Mouse (Mus musculus): ENCODE data around the gene Il9r. TPM values are rescaled to one million over a fixed set of nuclear protein-coding genes. Genes with fewer than 3 reads are reported as not detected.

Il9r gene
- total and polyA plus RNA-seq, 2 experiments from 2014 or later, result not detected

DNA sequence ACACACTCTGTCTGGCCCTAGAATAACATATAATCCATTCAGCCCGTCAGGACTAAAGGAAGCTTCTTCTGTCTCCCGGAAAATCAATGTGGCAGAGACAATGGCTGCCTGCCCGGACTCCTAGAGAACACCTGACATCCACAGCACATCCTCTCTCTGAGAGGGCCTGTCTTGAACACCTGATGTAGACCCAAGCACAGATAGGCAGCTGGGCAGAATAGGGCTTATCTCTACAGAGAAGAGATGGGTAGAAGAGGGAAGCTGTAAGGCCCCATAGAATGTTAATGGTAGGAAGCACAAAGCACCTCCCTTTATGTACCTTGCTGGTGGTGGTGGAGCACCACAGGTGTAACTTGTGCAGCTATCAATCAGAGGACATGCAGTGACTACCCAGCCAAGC is 42.1 kb upstream of the Il9r start:
- DNase-seq (no peak), ATAC-seq (no peak)
- H3K27me3 ChIP-seq (ENCODE audit: insufficient read depth, low read length), result no peaks in the 10 kb centered on the region
- 0 out of 2 replicates have a peak overlapping the region, but pooled peaks have one; percentile 6 for H3K9ac ChIP-seq
- no peaks in the 10 kb centered on the region for H3K4me1 ChIP-seq (ENCODE audit: insufficient read depth)
- no peaks in the 10 kb centered on the region for H3K9me3 ChIP-seq (ENCODE audit: low read length)
- H3K4me2 ChIP-seq (ENCODE audit: low read depth), result no peak overlapping the region
- H3K27ac ChIP-seq (ENCODE audit: low read depth, low read length), result no peak overlapping the region
- H3K36me3 ChIP-seq (ENCODE audit: insufficient read depth), result peaks cover 35% of the 10 kb centered on the region
- WGBS, result 92% methylated on average over 3 of the region's 3 CpGs
- no peak for TF ChIP-seq CTCF (IDR thresholded peaks at IDR 0.05; ENCODE audit: low read depth)
- H3K4me3 ChIP-seq (ENCODE audit: low read depth, low read length), result no peak overlapping the region

DNA sequence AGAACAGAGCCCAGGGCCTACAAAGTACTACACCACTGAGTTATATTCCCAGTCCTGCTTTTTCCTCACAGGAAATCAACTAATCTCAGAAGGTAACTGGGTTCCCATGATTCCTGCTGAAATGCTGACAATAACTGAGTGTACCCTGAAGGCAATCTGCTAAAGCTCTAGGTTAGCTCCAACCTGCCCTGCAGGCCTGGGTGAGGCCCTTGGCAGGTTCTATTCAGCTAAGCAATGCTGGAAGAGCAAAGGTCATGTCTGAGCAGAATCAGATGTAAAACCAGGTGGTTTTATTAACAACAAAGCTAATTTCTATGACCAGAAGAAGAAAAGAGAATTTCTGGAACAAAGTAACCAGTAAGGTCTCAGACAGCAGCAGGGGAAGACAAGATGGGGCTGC is 41.3 kb upstream of the Il9r start:
- Histone ChIP-seq H3K27me3 (ENCODE audit: insufficient read depth, low read length) (no peaks in the 10 kb centered on the region), H3K9me3 (ENCODE audit: low read length) (no peaks in the 10 kb centered on the region), H3K36me3 (ENCODE audit: insufficient read depth) (peaks cover 28% of the 10 kb centered on the region), H3K9ac (no peak overlapping the region), H3K4me1 (ENCODE audit: insufficient read depth) (peaks cover 4% of the 10 kb centered on the region; the same call in 1 of the 2 replicates), H3K27ac (ENCODE audit: low read depth, low read length) (no peak overlapping the region), H3K4me2 (ENCODE audit: low read depth) (no peak overlapping the region), H3K4me3 (ENCODE audit: low read depth, low read length) (no peak overlapping the region)
- TF ChIP-seq CTCF (IDR thresholded peaks at IDR 0.05; ENCODE audit: low read depth), result no peak
- no peak for ATAC-seq
- no peak for DNase-seq

DNA sequence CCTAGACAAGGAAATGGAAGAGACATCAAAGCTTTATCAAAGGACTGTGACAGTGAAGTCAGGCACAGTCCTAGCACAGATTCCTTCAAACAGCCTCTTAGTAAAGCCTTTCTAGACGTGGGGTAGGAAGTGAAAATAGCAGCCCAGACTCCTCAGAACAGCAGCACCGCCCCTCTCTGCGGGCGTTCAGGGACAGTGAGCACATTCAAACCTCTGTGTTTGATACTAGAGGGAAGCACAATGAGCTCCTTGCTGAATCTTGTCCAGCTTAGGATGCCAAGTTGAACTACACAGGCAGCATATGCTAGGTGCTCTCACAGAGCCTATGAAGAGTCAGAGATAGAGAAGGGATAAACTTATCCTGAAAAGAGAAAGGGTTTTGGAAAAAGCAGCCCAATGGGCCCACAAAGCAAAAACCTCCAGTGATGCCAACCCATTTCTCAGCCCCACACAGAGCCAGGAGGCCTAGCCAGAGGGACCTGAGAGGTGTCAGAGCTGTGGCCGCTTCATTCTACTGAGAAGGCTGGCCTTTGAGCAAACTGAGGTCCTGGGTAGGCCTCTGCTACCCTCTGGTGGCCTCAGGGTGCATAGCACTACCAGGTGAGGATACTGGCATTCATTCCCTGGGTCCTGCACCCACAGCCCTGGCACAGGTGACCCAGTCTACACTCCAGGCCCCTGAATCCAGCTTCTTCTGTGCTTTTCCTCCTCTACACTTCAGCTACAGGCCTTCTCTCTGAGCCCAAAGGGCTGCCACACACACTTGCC is 38.2 kb upstream of the Il9r start:
- Histone ChIP-seq H3K4me3 (ENCODE audit: low read depth, low read length) (no peak overlapping the region), H3K36me3 (ENCODE audit: insufficient read depth) (peaks cover 14% of the 10 kb centered on the region), H3K4me2 (ENCODE audit: low read depth) (no peak overlapping the region), H3K27me3 (ENCODE audit: insufficient read depth, low read length) (no peaks in the 10 kb centered on the region), H3K9me3 (ENCODE audit: low read length) (no peaks in the 10 kb centered on the region), H3K27ac (ENCODE audit: low read depth, low read length) (no peak overlapping the region), H3K9ac (no peak overlapping the region), H3K4me1 (ENCODE audit: insufficient read depth) (peaks cover 9% of the 10 kb centered on the region)
- TF ChIP-seq CTCF (IDR thresholded peaks at IDR 0.05; ENCODE audit: low read depth), result peak; percentile 96
- ATAC-seq (0 out of 2 replicates have a peak, but pooled peaks have one; percentile 21), DNase-seq (peak; percentile 74)
- WGBS, result 60% methylated on average over 5 of the region's 5 CpGs

DNA sequence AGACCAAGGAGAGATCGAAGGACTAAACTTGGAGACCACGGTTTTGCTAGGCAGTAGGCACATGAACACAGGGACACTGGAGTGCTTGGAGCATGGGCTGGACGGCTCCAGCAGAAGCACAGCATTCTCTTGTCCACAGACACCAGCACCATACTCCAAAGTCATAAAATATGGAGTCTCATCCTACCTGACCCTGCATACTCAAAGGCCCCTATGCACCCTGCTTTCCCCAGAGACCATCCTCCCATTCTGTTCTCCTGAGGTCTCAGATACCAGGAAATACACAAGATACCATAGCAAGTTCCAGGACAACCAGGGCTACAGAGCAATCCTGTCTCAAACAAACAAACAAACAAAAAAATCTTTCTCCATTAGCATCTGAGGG is 37.3 kb upstream of the Il9r start:
- Histone ChIP-seq H3K4me3 (ENCODE audit: low read depth, low read length) (no peak overlapping the region), H3K4me2 (ENCODE audit: low read depth) (no peak overlapping the region), H3K4me1 (ENCODE audit: insufficient read depth) (peaks cover 9% of the 10 kb centered on the region), H3K36me3 (ENCODE audit: insufficient read depth) (peaks cover 11% of the 10 kb centered on the region), H3K27me3 (ENCODE audit: insufficient read depth, low read length) (no peaks in the 10 kb centered on the region), H3K27ac (ENCODE audit: low read depth, low read length) (0 out of 2 replicates have a peak overlapping the region, but pooled peaks have one; percentile 63), H3K9me3 (ENCODE audit: low read length) (no peaks in the 10 kb centered on the region), H3K9ac (no peak overlapping the region)
- no peak for DNase-seq
- no peak for ATAC-seq
- 82% methylated on average over 3 of the region's 3 CpGs for WGBS
- no peak for TF ChIP-seq CTCF (IDR thresholded peaks at IDR 0.05; ENCODE audit: low read depth)

DNA sequence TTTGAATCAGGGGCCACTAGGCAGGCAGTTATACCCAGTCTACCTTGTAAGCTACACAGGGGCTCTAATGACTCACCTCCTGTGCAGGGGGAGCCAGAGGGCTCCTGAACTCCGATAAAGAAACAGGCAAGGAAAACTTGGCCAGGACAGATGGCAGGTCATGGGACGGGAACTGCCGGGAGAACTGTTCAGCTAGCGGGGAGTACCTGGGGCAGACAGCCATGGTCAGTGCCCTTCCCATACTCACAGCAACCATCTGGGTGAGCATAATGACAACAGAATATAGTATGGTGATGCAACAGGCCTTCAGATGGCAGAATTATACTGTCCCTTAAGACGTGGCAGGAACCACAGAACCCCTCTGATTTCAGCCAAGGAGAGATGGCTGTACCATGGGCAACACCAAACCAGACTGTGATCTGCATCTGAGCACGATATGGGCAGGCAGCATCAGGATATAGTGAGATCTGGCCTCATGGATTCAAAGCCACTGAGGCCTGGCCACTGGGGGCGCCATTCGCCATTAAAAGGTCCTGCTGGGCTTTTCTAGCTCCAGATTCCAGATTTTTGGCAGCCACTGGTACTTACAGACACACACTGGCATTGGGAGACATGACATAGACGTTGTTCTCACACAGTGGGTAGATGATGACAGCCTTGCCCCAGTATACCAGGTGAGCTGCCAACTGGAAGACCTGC is 36.8 kb upstream of the Il9r start:
- Histone ChIP-seq H3K36me3 (ENCODE audit: insufficient read depth) (peaks cover 10% of the 10 kb centered on the region), H3K9ac (peak overlapping the region; percentile 4; the same call in 1 of the 2 replicates), H3K9me3 (ENCODE audit: low read length) (no peaks in the 10 kb centered on the region), H3K4me1 (ENCODE audit: insufficient read depth) (peaks cover 9% of the 10 kb centered on the region), H3K27me3 (ENCODE audit: insufficient read depth, low read length) (no peaks in the 10 kb centered on the region), H3K27ac (ENCODE audit: low read depth, low read length) (peak overlapping the region; percentile 63; the same call in 1 of the 2 replicates), H3K4me2 (ENCODE audit: low read depth) (no peak overlapping the region), H3K4me3 (ENCODE audit: low read depth, low read length) (no peak overlapping the region)
- 0 out of 2 replicates have a peak, but pooled peaks have one; percentile 12 for ATAC-seq
- peak; percentile 76 for TF ChIP-seq CTCF (IDR thresholded peaks at IDR 0.05; ENCODE audit: low read depth)
- WGBS, result 41% methylated on average over 9 of the region's 9 CpGs
- DNase-seq, result peak; percentile 77

DNA sequence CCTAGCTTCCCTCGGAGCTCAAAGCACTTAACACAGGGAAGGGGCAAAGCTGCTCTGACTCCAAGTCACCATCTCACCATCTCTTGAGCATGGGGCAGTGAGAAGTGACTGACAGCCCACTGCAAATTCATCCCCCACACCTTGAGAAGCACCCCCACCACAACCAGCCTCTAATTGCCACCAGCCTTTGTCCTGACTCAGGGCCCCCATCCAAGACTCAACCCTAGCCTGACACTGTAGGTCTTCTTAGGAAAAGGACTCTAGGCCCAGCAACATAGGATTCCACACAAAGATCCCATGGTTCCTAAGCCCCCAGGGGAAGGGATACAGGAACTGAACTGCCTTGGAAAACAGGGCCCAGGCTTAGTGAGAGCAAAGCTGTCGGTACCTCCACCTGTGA is 36.1 kb upstream of the Il9r start:
- H3K9me3 ChIP-seq (ENCODE audit: low read length), result no peaks in the 10 kb centered on the region
- H3K36me3 ChIP-seq (ENCODE audit: insufficient read depth), result peaks cover 17% of the 10 kb centered on the region
- H3K27me3 ChIP-seq (ENCODE audit: insufficient read depth, low read length), result no peaks in the 10 kb centered on the region
- no peak overlapping the region for H3K4me2 ChIP-seq (ENCODE audit: low read depth)
- peak overlapping the region; percentile 63 for H3K27ac ChIP-seq (ENCODE audit: low read depth, low read length)
- 37% methylated on average over 2 of the region's 2 CpGs for WGBS
- H3K9ac ChIP-seq, result peak overlapping the region; percentile 4; the same call in 1 of the 2 replicates
- H3K4me1 ChIP-seq (ENCODE audit: insufficient read depth), result peaks cover 9% of the 10 kb centered on the region
- DNase-seq (no peak), ATAC-seq (peak; percentile 16; the same call in 1 of the 2 replicates)
- TF ChIP-seq CTCF (IDR thresholded peaks at IDR 0.05; ENCODE audit: low read depth), result no peak
- no peak overlapping the region for H3K4me3 ChIP-seq (ENCODE audit: low read depth, low read length)

DNA sequence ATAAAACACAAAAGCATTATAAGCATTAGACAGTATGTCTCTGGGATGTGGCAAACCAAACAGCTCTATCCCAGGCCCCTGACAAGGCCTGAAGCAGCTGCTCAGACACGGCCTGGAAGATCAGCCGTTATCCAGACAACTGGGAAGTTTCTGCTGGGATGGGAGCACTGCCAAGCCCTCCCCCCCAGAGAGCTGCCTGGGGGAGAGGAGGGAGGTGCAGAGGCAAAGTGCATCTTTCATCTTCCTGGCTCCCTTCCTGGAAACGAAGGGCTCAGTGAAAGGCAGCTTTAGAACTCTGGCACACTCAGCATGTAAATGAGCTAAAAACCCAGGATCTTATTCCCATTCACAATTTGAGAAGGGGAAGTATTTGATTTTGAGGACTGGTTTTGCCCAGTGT is 35.6 kb upstream of the Il9r start:
- H3K27me3 ChIP-seq (ENCODE audit: insufficient read depth, low read length), result no peaks in the 10 kb centered on the region
- peaks cover 9% of the 10 kb centered on the region for H3K4me1 ChIP-seq (ENCODE audit: insufficient read depth)
- WGBS, result 8% methylated on average over 3 of the region's 3 CpGs
- DNase-seq (peak; percentile 83), ATAC-seq (peak; percentile 76)
- no peak overlapping the region for H3K4me2 ChIP-seq (ENCODE audit: low read depth)
- H3K36me3 ChIP-seq (ENCODE audit: insufficient read depth), result peaks cover 21% of the 10 kb centered on the region
- no peak overlapping the region for H3K9ac ChIP-seq
- peak overlapping the region; percentile 63 for H3K27ac ChIP-seq (ENCODE audit: low read depth, low read length)
- H3K9me3 ChIP-seq (ENCODE audit: low read length), result no peaks in the 10 kb centered on the region
- H3K4me3 ChIP-seq (ENCODE audit: low read depth, low read length), result no peak overlapping the region
- no peak for TF ChIP-seq CTCF (IDR thresholded peaks at IDR 0.05; ENCODE audit: low read depth)

Measured in forebrain, postnatal 0 days (tissue).